17 mouse cellular contexts compared by ENCODE assay signal in genomic region chr1:116240538-116240937, GRCm38 (mm10).
A peak's percentile ranks its signal among the peaks of the same experiment; 100 is the strongest.
DNase-seq lines count a peak whose midpoint lies in the region; ATAC-seq and TF ChIP-seq lines count a peak whose summit lies in the region.
"Had no signal": no experiment of that assay in that cellular context is flagged by ENCODE, and none has a peak within 500 bp of the region (broad histone marks: within the 10 kb centered on the region; RNA-seq: fewer than 3 reads in every experiment).

No protein-coding gene starts in this region.

- no peaks in the 10 kb centered on the region for H3K27me3 ChIP-seq in hindbrain, embryonic 12.5 days
- H3K27me3 ChIP-seq in hindbrain, postnatal 0 days (ENCODE audit: insufficient read depth, low read length), result no peaks in the 10 kb centered on the region
- no peaks in the 10 kb centered on the region for H3K27me3 ChIP-seq in midbrain, embryonic 14.5 days (ENCODE audit: control insufficient read depth, insufficient read depth, low read length)
- H3K27me3 ChIP-seq in midbrain, embryonic 15.5 days (replicated peaks), result no peaks in the 10 kb centered on the region
- no peaks in the 10 kb centered on the region for H3K27me3 ChIP-seq in hindbrain, embryonic 14.5 days (ENCODE audit: control insufficient read depth, insufficient read depth, low read length)
- H3K27me3 ChIP-seq: CH12.LX; forebrain, embryonic 15.5 days; heart, embryonic 13.5 days; Patski had no signal

- no peak for TF ChIP-seq CTCF in hindbrain, postnatal 0 days (IDR thresholded peaks at IDR 0.05; ENCODE audit: low read depth)

- peak; percentile 19; the same call in 1 of the 2 replicates for ATAC-seq in hindbrain, embryonic 12.5 days (ENCODE audit: low FRiP score)
- ATAC-seq in hindbrain, postnatal 0 days, result no peak
- ATAC-seq in midbrain, embryonic 14.5 days (ENCODE audit: low FRiP score, low TSS enrichment), result no peak
- ATAC-seq in midbrain, embryonic 15.5 days (replicated peaks), result no peak
- peak; percentile 51; the same call in 1 of the 2 replicates for ATAC-seq in hindbrain, embryonic 14.5 days (ENCODE audit: low FRiP score)
- ATAC-seq: activated CD4-positive, CD25-positive, alpha-beta regulatory T cell, adult 4 months; forebrain, embryonic 15.5 days; Patski had no signal

- no peak overlapping the region for H3K4me2 ChIP-seq in hindbrain, embryonic 12.5 days (replicated peaks)
- H3K4me2 ChIP-seq in hindbrain, postnatal 0 days (ENCODE audit: low read depth, low read length), result no peak overlapping the region
- no peak overlapping the region for H3K4me2 ChIP-seq in midbrain, embryonic 14.5 days (ENCODE audit: low read length)
- no peak overlapping the region for H3K4me2 ChIP-seq in midbrain, embryonic 15.5 days
- H3K4me2 ChIP-seq in hindbrain, embryonic 14.5 days (replicated peaks), result no peak overlapping the region
- H3K4me2 ChIP-seq: forebrain, embryonic 15.5 days; heart, embryonic 13.5 days had no signal

- no peaks in the 10 kb centered on the region for H3K4me1 ChIP-seq in hindbrain, embryonic 12.5 days
- no peaks in the 10 kb centered on the region for H3K4me1 ChIP-seq in hindbrain, postnatal 0 days (ENCODE audit: insufficient read depth, low read length)
- peaks cover 3% of the 10 kb centered on the region; the same call in 1 of the 2 replicates for H3K4me1 ChIP-seq in midbrain, embryonic 14.5 days (ENCODE audit: control insufficient read depth, insufficient read depth, low read length)
- H3K4me1 ChIP-seq in midbrain, embryonic 15.5 days, result no peaks in the 10 kb centered on the region
- H3K4me1 ChIP-seq in hindbrain, embryonic 14.5 days (replicated peaks; ENCODE audit: control insufficient read depth, insufficient read depth, low read length), result no peaks in the 10 kb centered on the region
- H3K4me1 ChIP-seq: forebrain, embryonic 15.5 days; heart, embryonic 13.5 days had no signal

- H3K9me3 ChIP-seq in hindbrain, embryonic 12.5 days (replicated peaks), result no peaks in the 10 kb centered on the region
- H3K9me3 ChIP-seq in hindbrain, postnatal 0 days (ENCODE audit: low read length), result no peaks in the 10 kb centered on the region
- H3K9me3 ChIP-seq in midbrain, embryonic 14.5 days (ENCODE audit: control insufficient read depth, low read length), result no peaks in the 10 kb centered on the region
- no peaks in the 10 kb centered on the region for H3K9me3 ChIP-seq in midbrain, embryonic 15.5 days
- H3K9me3 ChIP-seq in hindbrain, embryonic 14.5 days (ENCODE audit: control insufficient read depth, low read length), result no peaks in the 10 kb centered on the region
- H3K9me3 ChIP-seq: forebrain, embryonic 15.5 days; heart, embryonic 13.5 days had no signal

- no peak overlapping the region for H3K9ac ChIP-seq in hindbrain, embryonic 12.5 days
- no peak overlapping the region for H3K9ac ChIP-seq in hindbrain, postnatal 0 days (replicated peaks; ENCODE audit: low read length)
- no peak overlapping the region for H3K9ac ChIP-seq in midbrain, embryonic 14.5 days (replicated peaks; ENCODE audit: low read length)
- no peak overlapping the region for H3K9ac ChIP-seq in midbrain, embryonic 15.5 days
- H3K9ac ChIP-seq in hindbrain, embryonic 14.5 days, result no peak overlapping the region
- H3K9ac ChIP-seq: forebrain, embryonic 15.5 days; heart, embryonic 13.5 days had no signal

- no peak overlapping the region for H3K27ac ChIP-seq in hindbrain, embryonic 12.5 days
- H3K27ac ChIP-seq in hindbrain, postnatal 0 days, result no peak overlapping the region
- H3K27ac ChIP-seq in midbrain, embryonic 14.5 days (replicated peaks; ENCODE audit: low read depth, low read length), result no peak overlapping the region
- no peak overlapping the region for H3K27ac ChIP-seq in midbrain, embryonic 15.5 days
- no peak overlapping the region for H3K27ac ChIP-seq in hindbrain, embryonic 14.5 days
- H3K27ac ChIP-seq: forebrain, embryonic 15.5 days; heart, embryonic 13.5 days had no signal

- no peaks in the 10 kb centered on the region for H3K36me3 ChIP-seq in hindbrain, embryonic 12.5 days
- H3K36me3 ChIP-seq in hindbrain, postnatal 0 days (ENCODE audit: insufficient read depth, low read length), result no peaks in the 10 kb centered on the region
- no peaks in the 10 kb centered on the region for H3K36me3 ChIP-seq in midbrain, embryonic 14.5 days (ENCODE audit: control insufficient read depth, insufficient read depth, low read length)
- H3K36me3 ChIP-seq in midbrain, embryonic 15.5 days (replicated peaks), result no peaks in the 10 kb centered on the region
- H3K36me3 ChIP-seq in hindbrain, embryonic 14.5 days (replicated peaks; ENCODE audit: control insufficient read depth, insufficient read depth), result no peaks in the 10 kb centered on the region
- H3K36me3 ChIP-seq: forebrain, embryonic 15.5 days; heart, embryonic 13.5 days had no signal

- no peak overlapping the region for H3K4me3 ChIP-seq in hindbrain, embryonic 12.5 days
- no peak overlapping the region for H3K4me3 ChIP-seq in hindbrain, postnatal 0 days (ENCODE audit: low read length)
- no peak overlapping the region for H3K4me3 ChIP-seq in midbrain, embryonic 14.5 days (replicated peaks; ENCODE audit: low read depth, low read length)
- H3K4me3 ChIP-seq in midbrain, embryonic 15.5 days, result no peak overlapping the region
- H3K4me3 ChIP-seq in hindbrain, embryonic 14.5 days (replicated peaks; ENCODE audit: low read length), result no peak overlapping the region
- H3K4me3 ChIP-seq: forebrain, embryonic 15.5 days; heart, embryonic 13.5 days had no signal

- no peak for DNase-seq in hindbrain, postnatal 0 days (ENCODE audit: low spot score)
- DNase-seq in midbrain, embryonic 14.5 days, result peak; percentile 24
- no peak for DNase-seq in hindbrain, embryonic 14.5 days (ENCODE audit: low spot score)
- DNase-seq in spleen, adult 12 weeks (ENCODE audit: low spot score), result no peak
- DNase-seq: adrenal gland, postnatal 14 days; cerebellum, adult 2 months; cerebellum, postnatal 10 days; gastrocnemius, postnatal 36 days; heart, adult 11 months; heart, postnatal 36 days had no signal

Comparison
In these comparisons a context has a peak if more than half of its experiments do, and no peak if none do; other contexts are left out.
1. ATAC-seq: peak in hindbrain, embryonic 12.5 days (single experiment) and hindbrain, embryonic 14.5 days (single experiment); none in hindbrain, postnatal 0 days (single experiment), midbrain, embryonic 14.5 days (single experiment) and midbrain, embryonic 15.5 days (single experiment).